Mouse (Mus musculus) kidney, postnatal 25 days (tissue): ENCODE results near the gene Mcpt4.
"Not testable (repeated sequence)": the region's sequence is repeated elsewhere in the genome, so short reads cannot be mapped to it uniquely, and the experiment has no call there.

ENCODE experiments used
- DNase-seq, 2 experiments: peaks; one replicate each; pipeline ENCODE4 v3.0.0; 2021; ENCODE audit warnings: mixed read lengths in 2 of 2

The Mcpt4 gene

DNA sequence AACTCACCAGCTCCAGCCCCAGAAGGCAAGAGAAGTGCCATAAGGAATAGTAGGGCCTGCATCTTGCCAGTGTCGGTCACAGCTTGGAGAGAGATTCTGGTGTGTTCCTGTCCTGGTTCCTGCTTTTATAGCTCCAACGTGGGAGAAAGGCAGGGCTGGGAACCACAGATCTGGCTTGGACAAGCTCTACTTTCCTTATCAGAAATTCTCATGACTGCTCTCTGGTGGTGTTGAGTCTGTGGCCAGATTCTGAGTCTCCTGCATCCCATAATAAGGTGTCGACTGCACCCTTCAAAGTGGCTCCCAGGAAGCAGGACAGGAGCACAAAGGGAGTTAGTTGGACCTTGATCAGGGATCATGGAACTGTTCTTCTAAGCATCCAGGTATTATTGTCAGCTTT lies at the start of gene Mcpt4:
Gene Mcpt4, minus strand, starts transcription at position 101 of the 400 bp plus-strand sequence.
- not testable (repeated sequence) for DNase-seq

DNA sequence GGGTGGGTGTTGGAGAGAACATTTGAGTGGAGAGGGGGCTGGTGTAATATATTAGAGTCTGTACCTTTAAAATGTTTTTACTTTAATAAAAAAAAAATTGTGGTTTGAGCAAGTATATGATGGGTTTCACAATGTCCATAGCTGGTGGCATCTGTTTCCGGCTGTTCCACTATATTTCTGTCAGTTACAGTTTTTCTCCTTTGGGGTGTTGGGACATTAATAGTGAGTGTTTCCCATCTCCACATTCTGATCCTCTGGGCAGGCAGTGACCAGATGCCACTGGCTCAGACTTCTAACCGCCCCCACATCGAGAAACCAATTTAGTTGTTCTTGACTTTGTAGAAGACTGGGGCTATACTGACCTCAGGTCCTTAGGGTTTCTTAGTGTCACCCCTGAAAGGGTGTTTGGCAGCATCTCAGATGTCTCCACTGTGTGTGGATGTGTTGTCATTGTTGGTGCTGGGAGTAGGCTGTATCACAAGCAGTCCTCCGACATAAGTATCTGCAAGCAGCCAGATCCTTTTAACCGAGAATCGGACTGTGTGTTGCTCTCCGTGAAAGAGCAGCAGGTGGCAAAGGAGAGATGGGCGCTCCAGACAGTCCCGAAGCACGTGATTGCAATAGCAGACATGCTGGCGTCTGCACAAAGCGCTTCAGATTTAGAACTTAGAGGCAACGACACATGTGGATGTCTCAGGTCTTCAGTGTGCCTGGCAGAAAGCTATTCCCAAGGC lies 43.5 kb upstream of the Mcpt4 start:
- no peak for DNase-seq

DNA sequence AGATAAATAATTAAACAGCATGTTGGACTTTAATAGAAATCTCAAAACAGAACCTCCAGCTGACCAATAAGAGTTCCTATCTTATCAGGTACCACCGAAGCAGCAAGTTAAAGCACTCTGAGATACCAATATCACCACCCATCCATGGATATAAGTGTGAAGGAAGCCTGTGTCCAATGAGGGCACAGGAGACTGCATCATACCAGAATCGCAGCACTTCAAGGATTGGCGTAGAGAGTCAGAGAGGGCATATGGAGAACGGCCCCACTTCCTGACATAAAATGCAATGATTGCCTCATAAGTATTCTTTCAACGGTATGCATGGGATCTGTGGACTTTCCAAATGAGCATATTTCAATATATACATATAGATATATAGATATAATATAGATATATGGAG lies 42.9 kb upstream of the Mcpt4 start:
- no peak for DNase-seq

DNA sequence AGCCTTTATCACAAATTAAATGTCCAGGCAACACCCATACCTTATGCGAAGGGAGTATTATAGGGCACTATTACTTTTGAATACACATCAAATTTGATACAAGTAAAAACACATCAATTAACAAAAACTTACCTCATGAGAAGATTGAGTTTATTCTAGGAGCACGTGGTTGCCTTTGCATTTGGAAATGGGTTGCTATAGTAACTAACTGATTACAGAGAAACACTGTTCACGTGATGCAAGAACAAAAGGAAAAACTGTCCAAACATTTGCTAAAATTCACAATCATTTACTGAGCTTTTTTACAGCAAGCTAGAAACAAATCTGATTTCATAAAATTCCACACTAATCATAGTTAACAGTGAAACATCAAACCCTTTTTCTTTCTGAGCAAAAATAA lies 41.3 kb upstream of the Mcpt4 start:
- no peak for DNase-seq

DNA sequence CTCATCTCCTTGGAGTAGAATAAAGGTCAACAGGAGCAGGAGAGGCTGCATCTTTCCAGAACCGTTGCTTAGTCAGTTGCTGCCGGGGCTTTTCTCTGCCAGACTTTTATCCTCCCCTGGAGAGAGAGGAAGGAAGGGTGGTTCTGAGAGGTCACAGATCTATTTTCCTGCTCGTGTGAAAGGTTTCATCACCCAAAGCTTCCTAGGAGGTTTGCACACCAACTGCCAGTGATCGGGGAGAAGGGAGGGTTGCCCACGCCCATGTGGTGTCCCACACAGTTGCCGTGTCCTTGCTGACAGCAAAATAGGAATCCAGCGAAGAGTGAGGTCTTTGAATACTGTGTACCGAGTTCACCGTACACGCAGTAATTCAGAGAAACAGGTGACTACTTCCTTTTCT lies 40.3 kb upstream of the Mcpt4 start, which contains the start of gene Ctsg:
Gene Ctsg, minus strand, starts transcription at position 189 of the 400 bp plus-strand sequence.
- DNase-seq: no peak

DNA sequence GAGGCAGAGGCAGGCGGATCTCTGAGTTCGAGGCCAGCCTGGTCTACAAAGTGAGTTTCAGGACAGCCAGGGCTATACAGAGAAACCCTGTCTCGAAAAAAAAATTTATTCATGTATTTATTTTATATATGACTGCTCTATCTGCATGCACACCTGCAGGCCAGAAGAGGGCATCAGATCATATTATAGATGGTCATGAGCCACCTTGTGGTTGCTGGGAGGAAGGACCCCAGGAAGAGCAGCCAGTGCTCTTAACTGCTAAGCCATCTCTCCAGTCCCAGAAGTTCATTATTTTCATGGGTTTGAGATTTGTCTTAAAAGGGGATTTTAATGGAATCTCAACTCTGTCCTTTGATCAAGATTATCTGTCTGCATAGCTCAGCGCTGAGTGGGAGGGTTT lies 36.8 kb upstream of the Mcpt4 start:
- peak in 1 of 2 experiments; percentile 14 for DNase-seq

DNA sequence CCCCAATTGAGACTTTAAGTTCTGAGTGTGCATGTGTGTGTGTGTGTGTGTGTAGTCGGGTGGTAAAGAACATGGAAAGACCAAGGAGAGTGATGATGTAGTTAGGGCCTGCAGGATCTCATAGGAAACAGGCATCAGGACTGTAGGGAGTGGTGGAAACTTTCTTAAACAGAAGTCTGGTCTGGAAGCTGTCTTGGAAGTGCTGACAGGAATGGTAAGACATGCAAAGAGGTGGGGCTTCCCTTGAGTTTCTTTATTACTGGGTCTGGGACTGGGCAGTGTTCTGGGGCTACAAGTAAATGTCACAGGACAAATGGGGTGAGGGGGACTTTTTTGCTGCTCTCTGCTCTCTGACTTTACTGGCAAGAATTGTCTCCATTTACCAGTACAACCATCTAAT lies 35.5 kb upstream of the Mcpt4 start:
- no peak for DNase-seq

DNA sequence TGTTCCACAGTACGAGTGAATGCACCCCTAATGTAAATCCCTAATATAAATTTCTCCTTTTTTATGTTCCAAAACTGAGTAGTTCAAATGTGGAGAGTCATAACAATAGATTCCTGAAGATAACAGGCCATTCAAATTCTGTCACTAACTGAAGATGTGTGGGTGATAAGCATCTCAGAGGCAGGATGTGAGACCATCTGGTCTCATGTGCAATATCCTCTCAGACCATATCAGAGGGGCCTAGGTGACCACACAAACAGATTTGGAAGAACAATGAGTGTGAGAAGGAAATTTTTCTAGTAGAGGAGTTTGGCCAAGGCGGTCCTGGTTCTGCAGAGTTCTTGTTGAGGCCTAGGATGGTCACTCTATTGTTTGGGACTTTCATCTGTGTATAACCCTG lies 31.2 kb upstream of the Mcpt4 start:
- no peak for DNase-seq

DNA sequence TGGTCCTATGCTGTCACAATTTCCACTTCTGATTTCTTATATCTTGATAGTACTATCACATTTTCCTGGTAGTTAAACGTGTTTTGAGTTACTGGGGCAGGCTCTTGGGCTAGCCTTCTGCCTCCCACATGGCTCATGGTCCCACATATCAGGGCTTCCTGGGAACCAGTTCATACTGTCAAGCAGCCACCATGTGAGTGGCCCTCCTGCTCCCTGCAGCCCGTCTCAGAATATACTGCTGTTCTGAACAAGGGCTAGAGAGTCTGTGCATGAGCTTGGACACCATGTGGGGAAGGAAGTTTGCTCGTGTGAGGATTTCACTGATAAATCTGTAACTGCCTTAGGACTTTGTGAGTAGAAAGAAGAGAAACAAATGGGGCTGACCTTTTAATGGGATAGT lies 24.6 kb upstream of the Mcpt4 start:
- no peak for DNase-seq

DNA sequence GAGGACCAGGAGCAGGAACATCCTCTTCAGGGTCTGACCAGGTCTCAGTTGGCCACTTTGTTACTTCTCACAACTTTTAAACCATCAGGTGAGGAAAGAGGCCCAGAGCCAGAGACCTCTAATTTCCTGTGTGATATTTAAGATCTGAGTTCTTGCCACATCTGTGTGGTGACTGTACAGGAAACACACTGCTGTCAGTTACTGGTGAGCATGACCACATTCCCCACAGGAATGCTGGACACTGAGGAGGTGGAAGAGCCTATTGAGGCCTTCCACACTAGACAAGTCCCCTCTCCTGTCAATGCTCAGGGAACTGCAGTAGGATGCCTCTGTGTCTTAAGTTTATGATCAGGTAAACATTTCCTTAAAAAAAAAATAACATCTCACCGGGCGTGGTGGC lies 23.1 kb upstream of the Mcpt4 start, which contains the start of gene Mcpt8:
Gene Mcpt8, minus strand, starts transcription at position 107 of the 400 bp plus-strand sequence.
- no peak for DNase-seq

DNA sequence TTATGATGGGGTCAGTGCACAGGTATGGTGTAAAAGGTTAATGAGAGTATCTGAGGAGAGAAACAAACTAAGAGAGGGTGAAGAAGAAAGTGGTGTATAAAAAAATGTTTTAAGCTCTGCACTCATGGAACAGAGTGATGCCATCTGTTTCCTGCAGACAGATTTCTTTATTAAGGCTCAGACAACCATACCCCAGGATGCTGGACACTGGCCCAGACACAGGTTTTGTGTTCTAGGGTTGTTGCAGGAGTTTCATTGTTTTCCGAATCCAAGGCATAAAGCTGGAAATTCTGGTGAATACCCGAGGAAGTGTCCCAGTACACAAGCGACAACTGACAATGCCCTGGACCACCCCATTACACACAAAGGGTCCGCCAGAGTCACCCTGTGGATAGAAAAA lies 19.9 kb upstream of the Mcpt4 start:
- no peak for DNase-seq

DNA sequence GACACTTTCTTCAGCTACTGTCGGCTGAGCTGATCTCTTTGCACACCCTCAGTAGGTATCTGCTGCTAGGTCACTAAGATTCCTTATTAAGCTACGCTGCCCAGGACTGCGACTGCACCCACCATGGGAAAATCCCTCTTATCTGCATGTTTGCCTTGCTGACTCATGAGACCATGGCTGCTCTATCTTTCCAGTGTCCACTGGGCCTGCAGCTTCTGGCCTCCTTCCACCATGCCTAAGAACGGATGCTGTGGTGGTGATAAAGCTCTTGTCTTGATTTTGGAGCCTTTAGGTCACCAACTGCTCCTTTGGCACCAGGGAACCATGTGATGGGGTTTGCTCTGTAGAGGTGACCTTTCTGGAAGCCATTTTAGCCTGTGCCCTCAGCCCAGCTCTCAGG lies 4.4 kb downstream of the Mcpt4 start:
- no peak for DNase-seq

DNA sequence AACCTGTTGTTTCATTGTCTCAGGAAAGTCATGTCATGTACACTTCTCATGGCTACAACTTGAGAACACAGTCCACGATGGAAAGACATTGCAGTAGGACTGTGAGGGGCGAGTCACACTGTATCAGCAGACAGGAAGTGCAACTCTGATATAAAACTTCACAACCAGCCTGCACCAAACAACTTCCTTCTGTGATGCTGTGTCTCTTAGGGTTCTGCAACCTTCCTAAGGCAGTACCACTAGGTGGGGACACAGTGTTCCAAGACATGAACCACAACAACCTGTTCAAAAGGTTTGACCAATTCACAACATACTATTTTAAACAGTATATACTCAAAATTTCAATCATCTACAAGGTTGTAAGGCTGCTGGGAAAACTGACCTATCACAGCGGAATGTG lies 6.7 kb downstream of the Mcpt4 start:
- no peak for DNase-seq

DNA sequence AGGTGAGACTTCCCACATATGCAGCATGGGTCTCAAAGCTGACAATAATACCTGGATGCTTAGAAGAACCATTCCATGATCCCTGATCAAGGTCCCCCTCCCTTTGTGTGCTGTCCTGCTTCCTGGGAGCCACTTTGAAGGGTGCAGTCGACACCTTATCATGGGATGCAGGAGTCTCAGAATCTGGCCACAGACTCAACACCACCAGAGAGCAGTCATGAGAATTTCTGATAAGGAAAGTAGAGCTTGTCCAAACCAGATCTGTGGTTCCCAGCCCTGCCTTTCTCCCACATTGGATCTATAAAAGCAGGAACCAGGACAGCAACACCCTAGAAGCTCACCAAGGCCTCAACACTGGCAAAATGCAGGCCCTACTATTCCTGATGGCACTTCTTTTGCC lies 20.3 kb downstream of the Mcpt4 start, which contains the start of gene Mcpt2:
Gene Mcpt2, plus strand, starts transcription at position 250 of the 400 bp plus-strand sequence.
- DNase-seq: not testable (repeated sequence)

DNA sequence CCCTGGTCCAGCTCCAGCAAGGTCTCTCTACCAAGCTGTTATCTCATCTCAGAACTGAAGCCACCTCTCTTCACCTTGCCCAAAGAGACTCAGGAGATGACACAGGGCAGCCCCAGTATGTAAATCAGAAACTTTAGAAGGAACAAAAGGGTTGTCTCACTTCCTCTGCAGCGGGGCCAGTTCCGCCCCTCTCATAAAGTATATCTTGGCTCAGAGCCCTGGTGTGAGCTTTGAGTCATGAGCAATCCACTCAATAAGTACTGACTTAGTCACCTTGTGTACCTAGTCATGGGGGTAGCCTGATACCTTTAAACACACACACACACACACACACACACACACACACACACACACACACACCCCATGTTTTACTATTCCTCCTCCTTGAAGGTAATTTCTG lies 27.7 kb downstream of the Mcpt4 start:
- DNase-seq: no peak

DNA sequence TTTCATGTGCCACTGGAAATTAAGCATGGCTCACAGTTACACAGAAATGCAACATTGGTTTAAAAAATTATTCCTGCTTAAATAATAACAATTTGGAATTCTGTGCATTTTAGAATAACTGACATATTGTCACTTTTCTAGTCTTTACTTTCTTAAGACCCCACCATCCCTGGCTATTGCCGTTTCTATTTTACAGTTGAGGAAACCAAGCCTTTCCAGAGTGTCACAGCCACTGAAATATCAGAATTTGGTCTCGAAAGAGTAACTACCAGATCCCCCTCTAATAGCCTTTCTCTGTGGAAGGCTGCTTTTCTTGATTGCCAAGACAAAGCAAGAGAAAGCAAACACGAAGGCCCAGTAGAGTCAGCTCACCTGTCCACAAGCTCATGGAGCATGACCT lies 31.7 kb downstream of the Mcpt4 start, which contains the start of gene Mcpt9:
Gene Mcpt9, minus strand, starts transcription at position 101 of the 400 bp plus-strand sequence.
- not testable (repeated sequence) for DNase-seq

DNA sequence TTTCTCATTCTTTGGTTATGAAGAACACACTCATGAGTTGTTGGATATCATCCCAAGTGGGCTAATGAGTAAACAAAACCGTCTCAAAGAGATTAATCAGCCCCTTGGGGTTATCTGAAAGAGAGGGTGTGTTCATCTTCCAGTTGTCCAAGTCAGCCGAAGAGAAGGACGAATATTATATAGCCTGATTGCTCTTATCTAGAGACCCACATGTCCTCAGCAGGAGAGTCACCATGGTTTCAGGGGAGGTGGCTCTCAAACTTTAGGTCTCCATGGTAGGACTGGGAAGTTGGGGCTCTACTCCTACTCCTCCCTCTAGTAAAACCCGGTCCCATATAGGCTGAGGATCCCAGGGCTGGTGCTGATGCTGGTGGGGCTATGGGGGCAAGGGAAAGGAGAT lies 40.8 kb downstream of the Mcpt4 start:
- not testable (repeated sequence) for DNase-seq

DNA sequence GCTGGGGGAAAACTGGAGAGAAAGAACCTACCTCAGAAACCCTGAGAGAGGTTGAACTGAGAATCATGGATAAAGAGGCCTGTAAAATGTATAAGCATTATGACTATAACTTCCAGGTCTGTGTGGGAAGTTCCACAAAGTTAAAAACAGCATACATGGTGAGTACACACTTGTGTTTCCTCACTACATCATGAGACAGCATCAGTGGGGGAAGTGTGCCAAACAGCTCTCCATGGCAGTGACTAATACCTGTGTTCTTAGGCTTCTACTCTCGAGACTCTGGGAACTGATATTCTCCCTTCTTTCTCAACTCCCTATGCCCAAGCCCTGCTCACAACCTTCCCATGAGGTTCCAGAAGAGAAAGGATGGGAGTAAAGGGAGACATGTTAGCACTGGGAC lies 42.7 kb downstream of the Mcpt4 start:
- DNase-seq: no peak

DNA sequence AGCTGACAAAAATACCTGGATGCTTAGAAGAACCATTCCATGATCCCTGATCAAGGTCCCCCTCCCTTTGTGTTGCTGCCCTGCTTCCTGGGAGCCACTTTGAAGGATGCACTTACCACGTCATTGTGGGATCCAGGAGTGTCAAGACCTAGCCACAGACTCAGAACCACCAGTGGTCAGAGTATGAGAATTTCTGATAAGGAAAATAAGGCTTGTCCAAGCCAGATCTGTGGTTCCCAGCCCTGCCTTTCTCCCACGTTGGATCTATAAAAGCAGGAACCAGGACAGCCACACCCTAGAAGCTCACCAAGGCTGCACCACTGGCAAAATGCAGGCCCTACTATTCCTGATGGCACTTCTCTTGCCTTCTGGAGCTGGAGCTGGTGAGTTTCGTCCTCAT lies 44.4 kb downstream of the Mcpt4 start, which contains the start of gene Mcpt1:
Gene Mcpt1, plus strand, starts transcription at position 301 of the 400 bp plus-strand sequence.
- DNase-seq: not testable (repeated sequence)

DNA sequence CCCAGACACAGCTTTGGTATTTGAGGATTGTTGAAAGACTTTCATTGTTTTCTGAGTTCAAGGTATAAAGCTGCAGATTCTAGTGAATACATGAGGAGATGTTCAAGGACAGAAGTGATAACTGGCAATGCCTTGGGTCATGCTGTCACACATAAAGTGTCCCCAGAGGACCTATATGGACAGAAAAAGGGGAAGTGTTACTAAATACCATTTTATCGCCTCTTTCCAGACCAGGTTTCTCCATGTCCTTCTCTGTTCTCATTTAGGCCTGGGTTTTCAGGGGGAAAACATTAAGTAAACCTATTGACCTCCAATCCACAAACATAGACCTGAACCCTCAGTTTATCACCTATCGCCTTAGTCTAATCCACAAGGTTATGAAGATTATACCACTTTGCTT lies 48.2 kb downstream of the Mcpt4 start:
- no peak for DNase-seq

DNA sequence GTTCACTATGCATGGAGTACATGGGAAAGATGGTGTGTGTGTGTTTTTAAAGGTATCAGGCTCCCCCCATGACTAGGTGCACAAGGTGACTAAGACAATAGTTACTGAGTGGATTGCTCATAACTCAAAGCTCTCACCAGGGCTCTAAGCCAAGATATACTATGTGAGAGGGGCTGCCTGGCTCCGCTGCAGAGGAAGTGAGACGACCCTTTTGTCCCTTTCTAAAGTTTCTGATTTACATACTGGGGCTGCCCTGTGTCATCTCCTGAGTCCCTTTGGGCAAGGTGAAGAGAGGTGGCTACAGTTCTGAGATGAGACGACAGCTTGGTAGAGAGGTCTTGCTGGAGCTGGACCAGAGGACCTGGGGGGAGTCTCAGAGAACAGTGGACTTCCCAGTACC lies 49.0 kb downstream of the Mcpt4 start:
- no peak for DNase-seq
